Mouse (Mus musculus): ENCODE data around the gene Dtd1. TPM values are rescaled to one million over a fixed set of nuclear protein-coding genes. Genes with fewer than 3 reads are reported as not detected.
A peak's percentile ranks its signal among the peaks of the same experiment; 100 is the strongest.

Gene Dtd1
- polyA plus RNA-seq, 1 experiment from 2014 or later = 29.9 TPM

DNA sequence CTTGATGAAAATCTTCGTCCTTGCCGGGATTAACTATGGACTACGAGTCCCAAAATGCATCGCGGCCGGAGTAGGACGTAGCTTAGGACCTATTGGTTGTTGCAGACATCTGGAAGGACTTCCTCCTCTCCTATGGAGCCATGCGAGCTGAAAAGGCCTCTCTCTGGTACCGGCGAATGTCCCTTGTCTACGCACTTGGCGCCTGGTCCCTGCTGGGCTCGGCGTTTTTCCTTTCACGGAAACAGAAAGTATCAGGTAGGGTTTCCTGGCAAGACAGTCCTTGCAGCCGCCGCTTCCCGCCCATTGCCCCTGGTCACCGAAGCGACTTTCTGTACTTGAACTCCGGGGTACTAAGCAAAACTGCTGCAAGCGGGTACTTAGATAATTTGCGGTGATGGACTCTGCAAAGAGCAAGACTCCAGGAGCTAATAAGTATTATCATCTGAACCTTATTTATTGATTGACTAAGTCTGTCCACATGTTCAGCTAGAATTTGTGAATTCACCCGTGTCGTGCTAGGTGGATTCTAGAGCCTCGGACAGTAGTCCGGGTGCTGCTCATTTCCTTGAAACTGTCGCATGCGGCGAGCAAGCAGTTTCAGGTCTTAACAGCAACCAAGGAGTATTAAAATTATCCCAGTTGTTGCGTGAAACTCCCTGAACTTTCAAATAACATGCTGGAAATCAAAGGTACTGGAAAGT lies 5.6 kb upstream of the Dtd1 start, which contains the start of gene Smim26:
Gene Smim26 (plus strand): TSS at position 104 of the 701 bp plus-strand sequence.
- ATAC-seq (ENCODE audit: insufficient number of reproducible peaks, insufficient read depth, low FRiP score, low read depth) = peak; percentile 94
- Histone ChIP-seq H3K27me3 (ENCODE audit: control insufficient read depth, insufficient read depth, low read length) (no peaks in the 10 kb centered on the region), H3K4me2 (ENCODE audit: low read length) (peak within 1 kb of the TSS; percentile 79), H3K4me3 (ENCODE audit: control insufficient read depth in 1 of 2, insufficient read depth in 1 of 2, low read depth in 1 of 2, low read length in 2 of 2) (peak within 1 kb of the TSS; percentile 69 to 94), H3K36me3 (ENCODE audit: control insufficient read depth, insufficient read depth, low read length) (peaks cover 24% of the 10 kb centered on the region), H3K9ac (ENCODE audit: low read length) (peak within 1 kb of the TSS; percentile 84), H3K27ac (replicated peaks in 1 of 2; ENCODE audit: control insufficient read depth in 1 of 2, insufficient read depth in 1 of 2, low read depth in 2 of 2, low read length in 2 of 2) (peak within 1 kb of the TSS; percentile 51 to 55; a peak in 2 of 4 replicates), H3K9me3 (ENCODE audit: control insufficient read depth, low read length) (no peaks in the 10 kb centered on the region), H3K4me1 (ENCODE audit: control insufficient read depth in 2 of 2, insufficient read depth in 2 of 2, low read length in 2 of 2) (peaks cover 2 to 3% of the 10 kb centered on the region in 2 experiments; a peak in 2 of 4 replicates)
- WGBS = under 1% methylated on average over 31 of the region's 31 CpGs

DNA sequence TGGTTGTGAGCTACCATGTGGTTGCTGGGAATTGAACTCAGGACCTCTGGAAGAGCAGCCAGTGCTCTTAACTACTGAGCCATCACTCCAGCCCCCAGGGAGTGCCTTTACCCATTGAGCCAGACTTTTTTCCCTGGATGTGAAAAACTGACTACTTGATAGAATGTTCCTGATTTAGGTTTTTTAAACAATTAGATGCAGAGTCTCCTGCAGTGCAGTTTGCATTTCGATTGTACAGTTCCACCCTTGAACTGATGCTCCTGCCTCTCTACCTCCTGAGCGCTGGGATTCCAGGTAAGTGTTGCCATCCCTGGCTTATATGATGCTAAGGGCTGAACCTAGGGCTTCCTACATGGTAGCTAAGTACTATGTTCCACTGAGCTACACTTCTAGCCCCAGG lies 1.7 kb upstream of the Dtd1 start:
- Histone ChIP-seq H3K4me3 (ENCODE audit: control insufficient read depth in 1 of 2, insufficient read depth in 1 of 2, low read depth in 1 of 2, low read length in 2 of 2) (no peak overlapping the region), H3K4me2 (ENCODE audit: low read length) (no peak overlapping the region), H3K4me1 (ENCODE audit: control insufficient read depth in 2 of 2, insufficient read depth in 2 of 2, low read length in 2 of 2) (peaks cover 2 to 7% of the 10 kb centered on the region in 2 experiments; a peak in 2 of 4 replicates), H3K27ac (replicated peaks in 1 of 2; ENCODE audit: control insufficient read depth in 1 of 2, insufficient read depth in 1 of 2, low read depth in 2 of 2, low read length in 2 of 2) (no peak overlapping the region), H3K9ac (ENCODE audit: low read length) (no peak overlapping the region), H3K36me3 (ENCODE audit: control insufficient read depth, insufficient read depth, low read length) (peaks cover 7% of the 10 kb centered on the region; the same call in 1 of the 2 replicates), H3K9me3 (ENCODE audit: control insufficient read depth, low read length) (no peaks in the 10 kb centered on the region), H3K27me3 (ENCODE audit: control insufficient read depth, insufficient read depth, low read length) (no peaks in the 10 kb centered on the region)
- 69% methylated on average over 2 of the region's 2 CpGs for WGBS
- no peak for ATAC-seq (ENCODE audit: insufficient number of reproducible peaks, insufficient read depth, low FRiP score, low read depth)

DNA sequence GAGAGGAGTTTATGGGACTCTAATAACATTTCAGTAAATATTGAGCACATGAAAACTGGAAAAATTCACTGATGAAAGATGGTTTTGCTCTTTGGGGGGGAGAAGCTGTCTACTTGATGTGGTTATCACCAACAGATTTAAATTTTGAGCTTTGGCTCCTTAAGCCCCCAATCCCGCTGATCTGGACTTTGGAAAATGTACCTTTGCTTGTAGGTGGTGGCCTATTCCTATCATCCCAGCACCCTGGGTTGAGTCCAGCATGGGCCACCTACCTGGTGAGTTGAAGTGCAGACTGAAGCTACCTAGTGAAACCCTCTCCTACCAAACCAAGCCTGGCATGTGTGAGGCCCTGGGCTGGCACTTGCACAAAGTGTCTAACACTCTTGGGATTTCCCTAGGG lies 1.9 kb downstream of the Dtd1 start:
- no peaks in the 10 kb centered on the region for H3K36me3 ChIP-seq (ENCODE audit: control insufficient read depth, insufficient read depth, low read length)
- no peak overlapping the region for H3K4me3 ChIP-seq (ENCODE audit: control insufficient read depth in 1 of 2, insufficient read depth in 1 of 2, low read depth in 1 of 2, low read length in 2 of 2)
- H3K9me3 ChIP-seq (ENCODE audit: control insufficient read depth, low read length) = no peaks in the 10 kb centered on the region
- H3K27me3 ChIP-seq (ENCODE audit: control insufficient read depth, insufficient read depth, low read length) = no peaks in the 10 kb centered on the region
- 0 out of 4 replicates have a peak, but pooled peaks cover 0 to 3% of the 10 kb centered on the region in 2 experiments for H3K4me1 ChIP-seq (ENCODE audit: control insufficient read depth in 2 of 2, insufficient read depth in 2 of 2, low read length in 2 of 2)
- no peak overlapping the region for H3K9ac ChIP-seq (ENCODE audit: low read length)
- ATAC-seq (ENCODE audit: insufficient number of reproducible peaks, insufficient read depth, low FRiP score, low read depth) = no peak
- H3K27ac ChIP-seq (replicated peaks in 1 of 2; ENCODE audit: control insufficient read depth in 1 of 2, insufficient read depth in 1 of 2, low read depth in 2 of 2, low read length in 2 of 2) = no peak overlapping the region
- WGBS = 89% methylated on average over 1 of the region's 1 CpGs
- H3K4me2 ChIP-seq (ENCODE audit: low read length) = no peak overlapping the region

DNA sequence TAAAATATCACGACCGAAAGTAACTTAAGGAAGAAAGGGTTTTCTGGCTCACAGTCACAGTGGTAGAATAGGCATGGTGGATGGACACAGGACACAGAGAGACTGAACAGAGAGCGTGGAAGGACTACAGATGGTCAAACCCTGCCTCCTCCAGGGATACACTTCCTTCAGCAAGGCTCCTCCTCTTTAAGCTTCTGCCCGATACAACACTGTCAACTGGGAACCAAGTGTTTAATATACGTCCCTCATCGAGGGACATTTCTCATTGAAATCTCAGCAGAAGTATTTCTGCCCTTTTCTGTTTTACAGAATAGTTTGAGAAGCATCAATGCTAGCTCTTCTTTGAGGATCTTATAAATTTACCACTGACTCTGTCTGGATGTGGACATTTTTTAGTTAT lies 14.3 kb downstream of the Dtd1 start:
- Histone ChIP-seq H3K4me1 (ENCODE audit: control insufficient read depth in 2 of 2, insufficient read depth in 2 of 2, low read length in 2 of 2) (peaks cover 2 to 6% of the 10 kb centered on the region in 2 experiments; a peak in 1 of 4 replicates), H3K27ac (replicated peaks in 1 of 2; ENCODE audit: control insufficient read depth in 1 of 2, insufficient read depth in 1 of 2, low read depth in 2 of 2, low read length in 2 of 2) (no peak overlapping the region), H3K36me3 (ENCODE audit: control insufficient read depth, insufficient read depth, low read length) (no peaks in the 10 kb centered on the region), H3K27me3 (ENCODE audit: control insufficient read depth, insufficient read depth, low read length) (no peaks in the 10 kb centered on the region), H3K9me3 (ENCODE audit: control insufficient read depth, low read length) (no peaks in the 10 kb centered on the region), H3K9ac (ENCODE audit: low read length) (no peak overlapping the region), H3K4me3 (ENCODE audit: control insufficient read depth in 1 of 2, insufficient read depth in 1 of 2, low read depth in 1 of 2, low read length in 2 of 2) (no peak overlapping the region), H3K4me2 (ENCODE audit: low read length) (no peak overlapping the region)
- 91% methylated on average over 6 of the region's 6 CpGs for WGBS
- ATAC-seq (ENCODE audit: insufficient number of reproducible peaks, insufficient read depth, low FRiP score, low read depth) = no peak

DNA sequence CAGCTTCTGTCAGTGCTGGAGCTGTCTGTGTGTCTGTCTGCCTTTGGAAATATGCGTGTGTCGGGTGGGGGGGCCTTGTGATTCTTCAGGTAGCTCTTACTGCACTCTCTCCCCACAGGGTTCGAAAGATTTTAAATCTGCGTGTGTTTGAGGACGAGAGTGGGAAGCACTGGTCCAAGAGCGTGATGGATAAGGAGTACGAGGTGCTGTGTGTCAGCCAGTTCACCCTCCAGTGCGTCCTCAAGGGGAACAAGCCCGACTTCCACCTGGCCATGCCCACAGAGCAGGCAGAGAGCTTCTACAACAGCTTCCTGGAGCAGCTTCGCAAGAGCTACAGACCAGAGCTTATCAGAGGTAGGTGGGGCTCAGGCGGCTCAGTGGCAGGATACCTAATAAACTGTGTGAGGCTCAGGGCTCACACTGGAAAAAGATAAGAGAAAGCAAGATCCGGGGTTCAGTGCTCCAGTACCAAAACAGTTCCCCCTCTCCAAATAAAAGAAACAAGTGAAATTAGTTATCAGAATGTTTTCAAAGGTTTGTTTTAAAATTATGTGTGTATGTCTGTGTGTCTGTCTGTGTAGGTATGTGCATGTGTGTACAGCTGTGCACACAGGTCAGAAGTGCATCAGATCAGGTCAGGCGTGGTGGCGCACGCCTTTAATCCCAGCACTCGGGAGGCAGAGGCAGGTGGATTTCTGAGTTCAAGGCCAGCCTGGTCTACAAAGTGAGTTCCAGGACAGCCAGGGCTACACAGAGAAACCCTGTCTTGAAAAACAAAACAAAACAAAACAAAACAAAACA lies 17.6 kb downstream of the Dtd1 start:
- ATAC-seq (ENCODE audit: insufficient number of reproducible peaks, insufficient read depth, low FRiP score, low read depth) = no peak
- Histone ChIP-seq H3K9ac (ENCODE audit: low read length) (no peak overlapping the region), H3K4me2 (ENCODE audit: low read length) (no peak overlapping the region), H3K27ac (replicated peaks in 1 of 2; ENCODE audit: control insufficient read depth in 1 of 2, insufficient read depth in 1 of 2, low read depth in 2 of 2, low read length in 2 of 2) (no peak overlapping the region), H3K9me3 (ENCODE audit: control insufficient read depth, low read length) (no peaks in the 10 kb centered on the region), H3K36me3 (ENCODE audit: control insufficient read depth, insufficient read depth, low read length) (no peaks in the 10 kb centered on the region), H3K27me3 (ENCODE audit: control insufficient read depth, insufficient read depth, low read length) (no peaks in the 10 kb centered on the region), H3K4me1 (ENCODE audit: control insufficient read depth in 2 of 2, insufficient read depth in 2 of 2, low read length in 2 of 2) (peaks cover 2 to 6% of the 10 kb centered on the region in 2 experiments; a peak in 1 of 4 replicates), H3K4me3 (ENCODE audit: control insufficient read depth in 1 of 2, insufficient read depth in 1 of 2, low read depth in 1 of 2, low read length in 2 of 2) (no peak overlapping the region)
- WGBS = 50% methylated on average over 16 of the region's 16 CpGs

DNA sequence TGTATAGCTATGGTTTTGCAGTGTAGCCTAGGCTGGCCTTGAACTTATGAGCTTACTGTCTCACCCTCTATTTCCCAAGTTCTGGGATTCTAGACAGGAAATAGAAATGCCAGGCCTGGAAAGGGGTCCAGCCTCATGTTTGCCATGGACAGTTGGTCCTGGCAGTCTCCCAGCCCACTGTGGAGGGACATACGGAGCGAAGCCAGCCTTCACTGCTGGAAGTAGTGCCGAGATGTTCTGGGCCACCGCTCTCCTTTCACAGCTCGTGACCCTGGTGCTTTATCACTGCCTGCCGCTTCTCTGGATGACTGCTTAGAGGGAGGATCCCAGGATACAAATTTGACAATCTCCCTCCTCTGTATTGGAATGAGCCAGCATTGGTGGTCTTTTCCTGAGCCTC lies 21.8 kb downstream of the Dtd1 start:
- Histone ChIP-seq H3K27ac (replicated peaks in 1 of 2; ENCODE audit: control insufficient read depth in 1 of 2, insufficient read depth in 1 of 2, low read depth in 2 of 2, low read length in 2 of 2) (no peak overlapping the region), H3K4me3 (ENCODE audit: control insufficient read depth in 1 of 2, insufficient read depth in 1 of 2, low read depth in 1 of 2, low read length in 2 of 2) (no peak overlapping the region), H3K9me3 (ENCODE audit: control insufficient read depth, low read length) (no peaks in the 10 kb centered on the region), H3K4me1 (ENCODE audit: control insufficient read depth in 2 of 2, insufficient read depth in 2 of 2, low read length in 2 of 2) (peaks cover 2 to 6% of the 10 kb centered on the region in 2 experiments; a peak in 1 of 4 replicates), H3K9ac (ENCODE audit: low read length) (no peak overlapping the region), H3K36me3 (ENCODE audit: control insufficient read depth, insufficient read depth, low read length) (no peaks in the 10 kb centered on the region), H3K27me3 (ENCODE audit: control insufficient read depth, insufficient read depth, low read length) (no peaks in the 10 kb centered on the region), H3K4me2 (ENCODE audit: low read length) (no peak overlapping the region)
- ATAC-seq (ENCODE audit: insufficient number of reproducible peaks, insufficient read depth, low FRiP score, low read depth) = no peak
- WGBS = 89% methylated on average over 6 of the region's 6 CpGs

DNA sequence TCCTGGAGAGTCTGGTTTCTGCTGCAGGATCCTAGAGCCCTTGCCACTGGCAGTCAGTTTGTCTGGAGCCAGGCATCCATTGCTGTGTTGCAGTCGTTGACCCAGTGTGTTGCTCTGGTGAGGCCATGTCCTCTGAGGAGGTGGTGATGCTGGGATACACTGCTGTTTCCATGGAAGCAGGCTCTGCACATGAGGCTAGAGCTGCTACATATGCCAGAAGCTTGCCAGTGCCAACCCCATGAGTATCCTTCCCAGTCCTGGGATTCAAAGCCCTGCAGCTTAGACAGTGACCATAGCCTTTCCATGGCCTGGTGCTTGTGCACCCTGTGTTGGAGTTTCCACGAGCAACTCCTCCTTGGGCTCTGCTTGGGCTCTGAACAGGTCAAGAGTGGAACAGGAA lies 33.9 kb downstream of the Dtd1 start:
- ATAC-seq (ENCODE audit: insufficient number of reproducible peaks, insufficient read depth, low FRiP score, low read depth) = no peak
- H3K4me1 ChIP-seq (ENCODE audit: control insufficient read depth in 2 of 2, insufficient read depth in 2 of 2, low read length in 2 of 2) = no peaks in the 10 kb centered on the region
- no peak overlapping the region for H3K4me3 ChIP-seq (ENCODE audit: control insufficient read depth in 1 of 2, insufficient read depth in 1 of 2, low read depth in 1 of 2, low read length in 2 of 2)
- H3K27ac ChIP-seq (replicated peaks in 1 of 2; ENCODE audit: control insufficient read depth in 1 of 2, insufficient read depth in 1 of 2, low read depth in 2 of 2, low read length in 2 of 2) = no peak overlapping the region
- no peak overlapping the region for H3K9ac ChIP-seq (ENCODE audit: low read length)
- H3K36me3 ChIP-seq (ENCODE audit: control insufficient read depth, insufficient read depth, low read length) = no peaks in the 10 kb centered on the region
- H3K27me3 ChIP-seq (ENCODE audit: control insufficient read depth, insufficient read depth, low read length) = no peaks in the 10 kb centered on the region
- WGBS = 72% methylated on average over 2 of the region's 2 CpGs
- no peak overlapping the region for H3K4me2 ChIP-seq (ENCODE audit: low read length)
- peaks cover 4% of the 10 kb centered on the region; the same call in 1 of the 2 replicates for H3K9me3 ChIP-seq (ENCODE audit: control insufficient read depth, low read length)
